Mouse (Mus musculus) midbrain, postnatal 0 days (tissue): ENCODE results near the gene Spata7. TPM values are rescaled to one million over a fixed set of nuclear protein-coding genes. Genes with fewer than 3 reads are reported as not detected.

Source experiments
- ATAC-seq: fragments of 200-750 bp; cut with Nextera tagmentation; 2 replicates; pipeline ENCODE4 v1.8.0; 2017; ENCODE audit warnings: moderate number of reproducible peaks, mild to moderate bottlenecking, moderate TSS enrichment, moderate library complexity; ENCODE audit not compliant: low FRiP score
- DNase-seq: peaks from one replicate; pipeline ENCODE4 v3.0.0-alpha.2; 2015; ENCODE audit warnings: low spot score
- H3K27ac ChIP-seq: fragments of 300-500 bp; sonication (generic); 2 replicates; pipeline ENCODE4 v1.5.1; 2014; ENCODE audit warnings: low read depth, mild to moderate bottlenecking, low read length, mixed read lengths
- H3K27me3 ChIP-seq: fragments of 300-500 bp; sonication (generic); 2 replicates; pipeline ENCODE4 v1.6.1; 2014; ENCODE audit warnings: low read length, control low read depth, mixed read lengths; ENCODE audit not compliant: insufficient read depth
- H3K36me3 ChIP-seq: fragments of 300-500 bp; sonication (generic); 2 replicates; pipeline ENCODE4 v1.6.1; 2014; ENCODE audit warnings: low read length, control low read depth, mixed read lengths; ENCODE audit not compliant: insufficient read depth
- H3K4me1 ChIP-seq: fragments of 300-500 bp; sonication (generic); 2 replicates; pipeline ENCODE4 v1.6.1; 2014; ENCODE audit warnings: mild to moderate bottlenecking, control low read depth, antibody characterized with exemption, low read length, mixed read lengths; ENCODE audit not compliant: insufficient read depth
- H3K4me2 ChIP-seq: fragments of 300-500 bp; sonication (generic); 2 replicates; pipeline ENCODE4 v1.6.1; 2014; ENCODE audit warnings: low read depth, mild to moderate bottlenecking, low read length, mixed read lengths; ENCODE audit not compliant: poor library complexity, severe bottlenecking
- H3K4me3 ChIP-seq: fragments of 300-500 bp; sonication (generic); 2 replicates; pipeline ENCODE4 v1.5.1; 2014; ENCODE audit warnings: low read depth, mild to moderate bottlenecking, low read length, moderate library complexity
- H3K9ac ChIP-seq: fragments of 300-500 bp; sonication (generic); replicated peaks from 2 replicates; pipeline ENCODE4 v1.6.1; 2014; ENCODE audit warnings: mild to moderate bottlenecking, low read length, moderate library complexity, mixed read lengths; ENCODE audit not compliant: poor library complexity, severe bottlenecking
- H3K9me3 ChIP-seq: fragments of 300-500 bp; sonication (generic); 2 replicates; pipeline ENCODE4 v1.6.1; 2016; ENCODE audit warnings: low read length, control low read depth
- CTCF ChIP-seq: IDR thresholded peaks from 2 replicates; pipeline ENCODE4 v1.5.1; 2016; ENCODE audit warnings: antibody characterized with exemption, mild to moderate bottlenecking
- WGBS: fragments of 180-500 bp; shearing (Covaris S2); extraction: QIAGEN DNeasy Blood & Tissue Kit; methylation state at CpG from one replicate; pipeline ENCODE4 v1.1.7; 2014; 5-methylcytosine and 5-hydroxymethylcytosine counted together
- polyA plus RNA-seq: library from polyadenylated mRNA; unstranded; fragments of >200 nt; fragmentation: Nextera tagmentation; extraction: Ambion mirVana; gene quantifications from 2 replicates; pipeline ENCODE4 v1.2.1, GENCODE M21; 2015
- total RNA-seq: library from RNA; depleted of rRNA; stranded (reverse); fragments of >200 nt; gene quantifications from 2 replicates; pipeline ENCODE4 v1.2.3, GENCODE M21; 2014

The Spata7 gene
- total and polyA plus RNA-seq, 2 experiments from 2014 or later, result 29.2 to 38.2 TPM

DNA sequence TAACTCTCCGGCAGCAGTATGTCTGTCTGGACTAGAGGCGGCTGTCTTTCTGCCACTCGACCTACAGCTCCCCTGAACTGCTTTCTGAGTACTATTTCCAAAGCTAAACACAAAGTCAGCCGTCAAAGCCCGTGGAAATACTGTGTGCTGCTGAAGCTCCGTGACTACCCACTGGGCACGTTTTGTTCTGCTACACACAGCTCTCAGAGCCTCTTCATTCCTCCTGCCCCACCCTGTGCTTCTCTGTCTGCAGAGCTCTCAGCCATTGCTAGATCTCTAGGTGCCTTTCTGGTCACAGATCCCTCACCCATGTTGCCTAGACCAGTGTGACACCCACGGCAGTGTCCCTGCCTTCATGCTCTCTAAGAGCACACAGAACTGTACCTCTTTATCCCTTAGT lies 62.3 kb downstream of the Spata7 start:
- 84% methylated on average over 8 of the region's 8 CpGs for WGBS
- no peak overlapping the region for H3K27ac ChIP-seq

DNA sequence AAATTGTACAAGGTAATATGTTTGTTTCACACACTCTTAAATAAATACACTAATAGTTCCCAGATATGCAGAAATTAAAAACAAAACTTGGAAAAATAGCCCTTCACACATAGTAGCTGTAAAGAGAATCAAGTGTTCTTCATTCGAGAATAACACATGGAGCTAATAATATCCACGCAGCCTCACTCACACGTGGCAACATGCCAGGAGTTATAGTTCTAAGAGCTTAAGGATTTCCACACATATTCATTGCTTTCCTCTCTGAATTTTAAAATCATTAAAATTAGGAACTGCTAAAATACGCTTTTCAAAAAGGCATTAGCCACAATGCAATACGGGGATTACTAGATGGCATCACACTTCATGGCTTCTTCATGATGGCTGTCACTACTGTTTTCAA lies 69.2 kb downstream of the Spata7 start:
- TF ChIP-seq CTCF, result no peak
- no peak for ATAC-seq
- Histone ChIP-seq H3K9ac (no peak overlapping the region), H3K9me3 (no peaks in the 10 kb centered on the region), H3K27me3 (no peaks in the 10 kb centered on the region), H3K4me3 (no peak overlapping the region), H3K4me2 (no peak overlapping the region), H3K36me3 (peaks cover 6% of the 10 kb centered on the region; the same call in 1 of the 2 replicates), H3K4me1 (no peaks in the 10 kb centered on the region), H3K27ac (no peak overlapping the region)
- DNase-seq, result no peak
- WGBS, result 86% methylated on average over 5 of the region's 5 CpGs

More for the DNA sequence above, 62.3 kb downstream of the Spata7 start:
- DNase-seq (no peak), ATAC-seq (no peak)
- TF ChIP-seq CTCF, result no peak
- no peaks in the 10 kb centered on the region for H3K9me3 ChIP-seq
- no peak overlapping the region for H3K9ac ChIP-seq
- no peak overlapping the region for H3K4me3 ChIP-seq
- no peak overlapping the region for H3K4me2 ChIP-seq
- peaks cover 21% of the 10 kb centered on the region for H3K36me3 ChIP-seq
- no peaks in the 10 kb centered on the region for H3K4me1 ChIP-seq
- H3K27me3 ChIP-seq, result no peaks in the 10 kb centered on the region

DNA sequence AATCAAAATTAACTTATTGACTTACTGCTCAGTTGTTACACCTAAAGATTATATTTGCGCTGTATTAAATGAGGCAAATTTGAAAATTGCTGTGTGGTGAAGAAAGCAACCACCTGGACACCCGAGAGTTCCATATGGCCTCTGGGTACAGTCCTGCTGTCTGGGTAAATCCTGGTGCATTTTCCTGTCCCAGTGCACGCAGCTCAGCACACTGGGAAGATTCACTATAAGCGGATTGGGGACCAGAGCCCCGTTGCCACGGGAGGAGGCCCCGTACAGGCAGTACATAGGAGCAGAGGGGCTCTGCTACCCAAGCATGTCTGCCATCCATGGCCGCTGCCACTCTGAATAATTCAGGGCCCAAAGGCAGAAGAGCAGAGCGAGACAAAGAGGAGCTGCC lies 73.6 kb downstream of the Spata7 start:
- no peak for TF ChIP-seq CTCF
- ATAC-seq (no peak), DNase-seq (no peak)
- Histone ChIP-seq H3K9me3 (no peaks in the 10 kb centered on the region), H3K36me3 (no peaks in the 10 kb centered on the region; the same call in 1 of the 2 replicates), H3K27ac (no peak overlapping the region), H3K27me3 (no peaks in the 10 kb centered on the region), H3K4me1 (no peaks in the 10 kb centered on the region), H3K4me2 (no peak overlapping the region), H3K9ac (no peak overlapping the region), H3K4me3 (no peak overlapping the region)
- WGBS, result 61% methylated on average over 9 of the region's 9 CpGs

DNA sequence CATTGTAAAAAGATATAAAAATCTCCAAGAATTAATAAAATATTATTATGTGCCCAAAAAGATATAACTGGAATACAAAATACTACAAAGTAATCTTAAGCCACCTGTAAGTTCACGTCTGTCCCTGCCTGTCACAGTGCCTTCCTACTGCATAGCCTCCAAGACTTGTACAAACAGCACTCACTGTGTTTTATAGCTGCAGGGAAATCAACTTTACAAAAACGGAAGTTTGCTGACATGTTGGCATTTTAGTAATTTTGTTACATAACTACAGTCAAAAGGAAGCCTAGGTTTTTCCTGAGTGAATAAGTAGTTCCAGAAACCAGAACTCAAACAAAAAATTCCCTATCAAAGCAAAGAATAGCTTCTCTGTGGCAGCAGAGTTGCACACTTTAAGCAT lies 75.6 kb downstream of the Spata7 start:
- Histone ChIP-seq H3K9ac (no peak overlapping the region), H3K36me3 (no peaks in the 10 kb centered on the region; the same call in 1 of the 2 replicates), H3K4me2 (no peak overlapping the region), H3K4me3 (no peak overlapping the region), H3K27ac (no peak overlapping the region), H3K27me3 (no peaks in the 10 kb centered on the region), H3K4me1 (no peaks in the 10 kb centered on the region), H3K9me3 (no peaks in the 10 kb centered on the region)
- 81% methylated on average over 2 of the region's 2 CpGs for WGBS
- no peak for DNase-seq
- no peak for TF ChIP-seq CTCF
- no peak for ATAC-seq

DNA sequence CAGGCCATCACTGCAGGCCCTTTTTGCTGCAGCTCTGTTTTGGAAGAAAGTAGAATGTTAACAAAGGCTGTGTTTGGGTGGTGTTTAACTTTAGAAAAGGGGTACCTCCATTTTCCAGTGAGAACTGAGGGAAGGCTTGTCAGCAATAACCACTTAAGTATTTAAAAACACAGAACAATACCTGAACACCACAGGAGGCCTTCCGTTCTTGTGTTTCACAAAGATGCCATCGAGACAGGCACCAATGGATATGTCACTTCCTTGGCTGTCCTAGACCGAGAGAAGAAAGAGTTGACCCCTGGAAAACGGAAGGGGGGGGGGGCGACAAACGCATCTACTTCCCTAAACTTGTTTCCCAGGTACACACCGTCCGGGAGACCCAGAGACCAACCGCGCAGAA lies 76.0 kb downstream of the Spata7 start:
- Histone ChIP-seq H3K4me1 (no peaks in the 10 kb centered on the region), H3K27ac (no peak overlapping the region), H3K9me3 (no peaks in the 10 kb centered on the region), H3K4me2 (no peak overlapping the region), H3K27me3 (no peaks in the 10 kb centered on the region), H3K9ac (no peak overlapping the region), H3K36me3 (no peaks in the 10 kb centered on the region; the same call in 1 of the 2 replicates), H3K4me3 (no peak overlapping the region)
- DNase-seq (no peak), ATAC-seq (no peak)
- TF ChIP-seq CTCF, result no peak
- 82% methylated on average over 10 of the region's 10 CpGs for WGBS

DNA sequence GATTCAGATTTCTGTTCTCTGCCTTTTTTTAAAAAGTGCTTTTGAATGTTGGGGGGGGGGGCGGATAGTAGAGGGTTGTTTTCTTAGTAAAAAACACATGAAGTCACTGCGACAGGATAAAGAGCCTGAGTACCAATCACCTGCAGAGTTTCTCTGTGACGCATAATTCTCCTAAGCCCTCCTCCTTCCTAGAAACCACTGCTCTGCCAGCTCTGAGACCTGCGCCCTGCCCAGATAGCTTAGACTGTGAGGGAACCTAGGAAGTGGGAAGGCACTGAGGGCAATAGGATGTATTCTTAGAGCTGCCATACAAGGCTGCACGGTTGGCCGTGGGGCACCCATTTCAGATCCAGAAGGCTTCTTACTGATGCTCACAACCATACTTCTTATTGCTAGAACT lies 84.9 kb downstream of the Spata7 start:
- no peak overlapping the region for H3K9ac ChIP-seq
- no peak for TF ChIP-seq CTCF
- H3K27ac ChIP-seq, result no peak overlapping the region
- ATAC-seq (no peak), DNase-seq (no peak)
- no peaks in the 10 kb centered on the region for H3K36me3 ChIP-seq
- H3K4me3 ChIP-seq, result no peak overlapping the region
- H3K9me3 ChIP-seq, result no peaks in the 10 kb centered on the region
- WGBS, result 67% methylated on average over 6 of the region's 6 CpGs
- no peaks in the 10 kb centered on the region for H3K4me1 ChIP-seq
- H3K4me2 ChIP-seq, result no peak overlapping the region
- no peaks in the 10 kb centered on the region for H3K27me3 ChIP-seq
